In the genomic region with DNA sequence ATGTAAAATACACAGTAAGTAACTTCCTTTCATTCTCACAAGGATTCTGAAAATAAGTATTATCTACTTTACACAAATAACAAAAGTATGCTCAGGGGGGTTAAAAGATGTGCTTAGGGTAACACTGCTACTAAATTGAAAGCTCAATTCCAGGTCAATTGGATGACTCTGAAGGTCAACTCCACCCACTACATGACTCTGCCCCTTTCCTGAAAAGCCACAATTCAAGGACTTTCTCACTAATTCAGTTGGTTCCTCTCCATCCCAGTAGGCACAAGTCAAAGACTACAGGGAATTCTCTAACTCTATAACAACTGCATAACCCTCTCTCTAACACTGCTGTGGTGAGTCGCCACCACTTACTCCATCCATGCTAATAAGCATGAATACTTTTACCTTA, we compare ENCODE assay signal across 18 mouse cellular contexts.
"Had no signal": no experiment of that assay in that cellular context is flagged by ENCODE, and none has a peak within 500 bp of the region (broad histone marks: within the 10 kb centered on the region; RNA-seq: fewer than 3 reads in every experiment).

No protein-coding gene starts in this region.

- H3K36me3 ChIP-seq: midbrain, embryonic 15.5 days had no signal

- H3K27ac ChIP-seq: lung, embryonic 15.5 days; macrophage; midbrain, embryonic 13.5 days; midbrain, embryonic 15.5 days; neural tube, embryonic 12.5 days; stomach, embryonic 15.5 days; stomach, postnatal 0 days had no signal

- H3K4me2 ChIP-seq: lung, embryonic 15.5 days; midbrain, embryonic 11.5 days; midbrain, embryonic 13.5 days; midbrain, embryonic 15.5 days; neural tube, embryonic 12.5 days; stomach, embryonic 15.5 days had no signal

- H3K9me3 ChIP-seq: lung, embryonic 15.5 days; megakaryocyte, embryonic 14.5 days; midbrain, embryonic 13.5 days; midbrain, embryonic 15.5 days; neural tube, embryonic 12.5 days; stomach, embryonic 15.5 days had no signal

- ATAC-seq: liver, postnatal 0 days; lung, postnatal 0 days; midbrain, embryonic 13.5 days; midbrain, embryonic 15.5 days had no signal

- H3K27me3 ChIP-seq: lung, embryonic 15.5 days; megakaryocyte, embryonic 14.5 days; midbrain, embryonic 13.5 days; midbrain, embryonic 15.5 days; neural tube, embryonic 12.5 days; stomach, embryonic 15.5 days had no signal

- H3K9ac ChIP-seq: liver, postnatal 0 days; lung, embryonic 15.5 days; midbrain, embryonic 13.5 days; midbrain, embryonic 15.5 days; neural tube, embryonic 12.5 days; stomach, embryonic 15.5 days had no signal

- H3K4me3 ChIP-seq: lung, embryonic 15.5 days; megakaryocyte, embryonic 14.5 days; midbrain, embryonic 13.5 days; midbrain, embryonic 15.5 days; neural tube, embryonic 12.5 days; stomach, embryonic 15.5 days had no signal

- H3K4me1 ChIP-seq: stomach, embryonic 15.5 days had no signal

- DNase-seq: liver, postnatal 0 days; lung, adult 2 months; lung, postnatal 14 days; lung, postnatal 36 days; right cerebral cortex, postnatal 14 days; thymus, adult 2 months; thymus, postnatal 25 days; thymus, postnatal 4 days had no signal
